Mouse (Mus musculus) C2C12 (cell line): ENCODE data around the gene Mrps34. TPM values are rescaled to one million over a fixed set of nuclear protein-coding genes. Genes with fewer than 3 reads are reported as not detected.
"Not testable (repeated sequence)": the region's sequence is repeated elsewhere in the genome, so short reads cannot be mapped to it uniquely, and the experiment has no call there.

Experiments
- H3K27me3 ChIP-seq: one replicate; pipeline ENCODE4 v1.6.1; 2011; ENCODE audit not compliant: control insufficient read depth, insufficient read depth, insufficient read length
- H3K36me3 ChIP-seq: one replicate; pipeline ENCODE4 v1.6.1; 2011; ENCODE audit not compliant: control insufficient read depth, insufficient read depth
- H3K4me3 ChIP-seq: one replicate; pipeline ENCODE4 v1.5.1; 2011; ENCODE audit warnings: mild to moderate bottlenecking, control low read depth; ENCODE audit not compliant: poor library complexity, insufficient read depth, severe bottlenecking
- H3K79me2 ChIP-seq: one replicate; pipeline ENCODE4 v1.6.1; 2011; ENCODE audit not compliant: control insufficient read depth, insufficient read depth
- H3K79me3 ChIP-seq: one replicate; pipeline ENCODE4 v1.6.1; 2011; ENCODE audit warnings: low read depth, control low read depth
- H3ac ChIP-seq: one replicate; pipeline ENCODE3; 2011; ENCODE audit warnings: low read depth; ENCODE audit not compliant: control insufficient read depth, insufficient read length
- CEBPB ChIP-seq: IDR thresholded peaks from one replicate; pipeline ENCODE4 v1.6.1; 2011; ENCODE audit warnings: low read depth, mild to moderate bottlenecking, control low read depth, moderate library complexity
- CTCF ChIP-seq: IDR thresholded peaks from one replicate; pipeline ENCODE4 v1.5.1; 2011; ENCODE audit not compliant: control insufficient read depth, insufficient read depth, insufficient read length
- FOSL1 ChIP-seq: IDR thresholded peaks from one replicate; pipeline ENCODE4 v1.8.0; 2011; ENCODE audit warnings: mild to moderate bottlenecking, low read length; ENCODE audit not compliant: poor library complexity, insufficient read depth, severe bottlenecking
- MAX ChIP-seq: IDR thresholded peaks from one replicate; pipeline ENCODE4 v1.6.1; 2011; ENCODE audit warnings: mild to moderate bottlenecking, control low read depth
- MYOD1 ChIP-seq: IDR thresholded peaks from one replicate; pipeline ENCODE4 v1.6.1; 2011; ENCODE audit warnings: low read depth; ENCODE audit not compliant: control insufficient read depth, insufficient read length
- MYOG ChIP-seq: IDR thresholded peaks from one replicate; pipeline ENCODE4 v1.6.1; 2011; ENCODE audit not compliant: control insufficient read depth, insufficient read length; ENCODE audit errors: extremely low read depth
- USF1 ChIP-seq: IDR thresholded peaks from one replicate; pipeline ENCODE4 v1.6.1; 2011; ENCODE audit warnings: low read depth, mild to moderate bottlenecking, control low read depth, moderate library complexity
- polyA plus RNA-seq: library from polyadenylated mRNA; unstranded; fragments of >200 nt; fragmentation: generic; extraction: Trizol; gene quantifications from one replicate; pipeline ENCODE4 v1.2.1, GENCODE M21; 2012; ENCODE audit warnings: missing spikeins

Mrps34 gene
- polyA plus RNA-seq, 1 experiment: 107 TPM

DNA sequence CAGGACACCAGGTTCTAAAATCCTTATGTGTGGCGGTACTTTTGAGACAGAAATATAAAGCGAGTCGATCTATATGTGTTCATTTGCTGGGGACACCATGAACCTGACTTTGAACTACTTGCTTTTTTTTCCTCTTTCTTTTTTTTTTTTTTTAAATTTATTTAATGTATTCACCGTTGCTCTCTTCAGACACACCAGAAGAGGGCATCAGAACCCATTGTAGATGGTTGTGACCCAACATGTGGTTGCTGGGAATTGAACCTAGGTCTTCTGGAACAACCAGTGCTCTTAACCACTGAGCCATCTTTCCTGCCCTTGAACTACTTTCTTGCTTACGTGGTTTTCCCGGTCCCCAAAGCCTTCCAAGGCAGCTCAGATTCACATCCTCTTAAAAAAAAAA is 42.4 kb downstream of the Mrps34 start:
- peaks cover 21% of the 10 kb centered on the region for H3K36me3 ChIP-seq
- no peak overlapping the region for H3K4me3 ChIP-seq
- peak overlapping the region; percentile 55 for H3ac ChIP-seq
- no peaks in the 10 kb centered on the region for H3K27me3 ChIP-seq
- peaks cover 45% of the 10 kb centered on the region for H3K79me2 ChIP-seq
- TF ChIP-seq MYOG (no peak), FOSL1 (no peak), CEBPB (no peak), MAX (no peak), MYOD1 (no peak), USF1 (no peak), CTCF (no peak)
- H3K79me3 ChIP-seq: peaks cover 40% of the 10 kb centered on the region

DNA sequence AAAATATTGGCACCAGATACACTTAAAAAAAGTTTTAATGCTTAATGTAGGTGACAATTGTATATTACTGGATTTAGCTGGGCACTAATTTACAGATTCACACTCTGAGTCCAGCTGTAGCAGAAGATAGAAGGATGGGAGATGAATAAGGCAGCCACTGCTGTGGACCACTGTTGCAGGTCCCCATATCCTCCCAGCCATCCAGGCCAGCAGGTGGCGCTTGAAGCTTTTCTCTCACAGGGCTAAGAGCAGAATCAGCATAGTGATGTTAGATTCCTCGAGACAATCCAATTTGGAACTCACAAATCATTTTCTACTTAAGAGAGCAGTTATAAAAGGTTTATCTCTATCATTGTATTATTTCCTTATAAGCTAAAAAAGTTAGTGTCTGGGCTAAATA is 47.5 kb downstream of the Mrps34 start:
- not testable (repeated sequence) for H3K79me3 ChIP-seq, H3ac ChIP-seq, H3K79me2 ChIP-seq, H3K4me3 ChIP-seq, H3K27me3 ChIP-seq
- H3K36me3 ChIP-seq: peaks cover 47% of the 10 kb centered on the region

DNA sequence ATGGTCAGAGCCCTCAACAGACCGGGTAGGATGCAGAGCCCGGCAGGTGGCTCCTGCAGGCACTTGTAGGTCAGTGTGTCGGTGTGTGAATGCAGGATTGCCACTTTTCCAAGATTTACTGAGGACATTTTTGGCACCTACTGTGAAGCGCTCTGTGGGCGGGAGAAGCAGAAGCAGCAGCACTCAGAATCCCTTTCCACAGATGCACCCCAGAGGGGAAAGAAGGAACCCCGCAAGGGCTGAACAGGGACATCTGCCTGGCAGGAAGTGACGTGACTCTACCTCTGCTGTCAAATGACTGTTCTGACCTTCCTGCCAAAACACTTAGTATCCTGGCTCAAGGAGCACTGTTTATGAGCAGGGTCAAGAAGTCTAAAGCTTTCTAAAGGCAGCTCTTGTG is 48.1 kb downstream of the Mrps34 start:
- peaks cover 48% of the 10 kb centered on the region for H3K36me3 ChIP-seq
- H3K79me2 ChIP-seq: no peaks in the 10 kb centered on the region
- H3ac ChIP-seq: no peak overlapping the region
- H3K79me3 ChIP-seq: no peaks in the 10 kb centered on the region
- no peak for TF ChIP-seq MYOG
- TF ChIP-seq MAX: no peak
- TF ChIP-seq MYOD1: no peak
- TF ChIP-seq CEBPB: no peak
- no peak for TF ChIP-seq USF1
- no peak for TF ChIP-seq FOSL1
- TF ChIP-seq CTCF: no peak
- H3K27me3 ChIP-seq: no peaks in the 10 kb centered on the region
- H3K4me3 ChIP-seq: no peak overlapping the region

GRCm38 (mm10) chr17:24943589-24943988 is 48.7 kb downstream of the Mrps34 start:
- not testable (repeated sequence) for H3K79me3 ChIP-seq, H3K79me2 ChIP-seq, H3ac ChIP-seq, H3K27me3 ChIP-seq, H3K4me3 ChIP-seq
- H3K36me3 ChIP-seq: peaks cover 51% of the 10 kb centered on the region

Other genes starting within 250 kb of the Mrps34 start
- 10.0 TPM for gene Slc9a3r2, start 244.8 kb upstream of the Mrps34 start, polyA plus RNA-seq
- gene Npw, start 236.7 kb upstream of the Mrps34 start, polyA plus RNA-seq: 0.42 TPM
- 34.6 TPM for gene Zfp598, start 225.4 kb upstream of the Mrps34 start, polyA plus RNA-seq
- gene Syngr3, start 205.2 kb upstream of the Mrps34 start, polyA plus RNA-seq: 0.61 TPM
- 62.8 TPM for gene Gfer, start 199.0 kb upstream of the Mrps34 start, polyA plus RNA-seq
- 0.34 TPM for gene Noxo1, start 198.9 kb upstream of the Mrps34 start, polyA plus RNA-seq
- 83.8 TPM for gene Tbl3, start 187.5 kb upstream of the Mrps34 start, polyA plus RNA-seq
- 1.8 TPM for gene Rnf151, start 177.1 kb upstream of the Mrps34 start, polyA plus RNA-seq
- gene Rps2, start 177.0 kb upstream of the Mrps34 start, polyA plus RNA-seq: 381 TPM
- gene Ndufb10, start 170.6 kb upstream of the Mrps34 start, polyA plus RNA-seq: 343 TPM
- 0.06 TPM for gene Rpl3l, start 167.3 kb upstream of the Mrps34 start, polyA plus RNA-seq
- 57.8 TPM for gene Msrb1, start 158.5 kb upstream of the Mrps34 start, polyA plus RNA-seq
- gene Hs3st6, start 142.1 kb upstream of the Mrps34 start, polyA plus RNA-seq: not detected
- not detected for gene Meiob, start 90.8 kb upstream of the Mrps34 start, polyA plus RNA-seq
- gene Hagh, start 55.0 kb upstream of the Mrps34 start, polyA plus RNA-seq: 30.4 TPM
- 5.5 TPM for gene Fahd1, start 44.8 kb upstream of the Mrps34 start, polyA plus RNA-seq
- gene Igfals, start 29.1 kb upstream of the Mrps34 start, polyA plus RNA-seq: 0.06 TPM
- 66.5 TPM for gene Nubp2, start 8.8 kb upstream of the Mrps34 start, polyA plus RNA-seq
- gene Spsb3, start 8.5 kb upstream of the Mrps34 start, polyA plus RNA-seq: 37.0 TPM
- gene Eme2, start within 50 bp of the Mrps34 start, polyA plus RNA-seq: 11.2 TPM
- gene Nme3, start 1.4 kb downstream of the Mrps34 start, polyA plus RNA-seq: 19.8 TPM
- 17.7 TPM for gene Mapk8ip3, start 41.9 kb downstream of the Mrps34 start, polyA plus RNA-seq
- gene Jpt2, start 65.6 kb downstream of the Mrps34 start, polyA plus RNA-seq: 57.4 TPM
- gene Cramp1l, start 120.7 kb downstream of the Mrps34 start, polyA plus RNA-seq: 4.3 TPM
- gene Ift140, start 121.0 kb downstream of the Mrps34 start, polyA plus RNA-seq: 7.5 TPM
- 0.37 TPM for gene Tmem204, start 188.5 kb downstream of the Mrps34 start, polyA plus RNA-seq
- 18.3 TPM for gene Telo2, start 220.9 kb downstream of the Mrps34 start, polyA plus RNA-seq
- gene Ptx4, start 225.6 kb downstream of the Mrps34 start, polyA plus RNA-seq: not detected
- gene Clcn7, start 238.3 kb downstream of the Mrps34 start, polyA plus RNA-seq: 19.9 TPM